Mouse (Mus musculus) liver, embryonic 14.5 days (tissue): ENCODE measurements around the gene Aven.

Source experiments
- CTCF ChIP-seq: IDR thresholded peaks from 2 replicates; pipeline ENCODE4 v1.5.1; 2016; ENCODE audit warnings: antibody characterized with exemption, low read depth, control low read depth
- EP300 ChIP-seq: IDR thresholded peaks from 2 replicates; pipeline ENCODE4 v1.6.1; 2016; ENCODE audit warnings: antibody characterized with exemption, low read depth

GRCm38 (mm10) chr2:112526933-112527332 lies 34.2 kb downstream of the Aven start:
- TF ChIP-seq CTCF: no peak
- no peak for TF ChIP-seq EP300
